Mouse (Mus musculus) CD8-positive naive resting alpha-beta T cell, adult 2 months (primary cell): ENCODE data around the gene Twnk.
"Not testable (repeated sequence)": the region's sequence is repeated elsewhere in the genome, so short reads cannot be mapped to it uniquely, and the experiment has no call there.

ENCODE experiments used
- DNase-seq, 2 experiments: peaks; one replicate each; pipeline ENCODE4 v3.0.0; 2022; ENCODE audit warnings: low read depth in 2 of 2, low spot score in 2 of 2

Gene Twnk

DNA sequence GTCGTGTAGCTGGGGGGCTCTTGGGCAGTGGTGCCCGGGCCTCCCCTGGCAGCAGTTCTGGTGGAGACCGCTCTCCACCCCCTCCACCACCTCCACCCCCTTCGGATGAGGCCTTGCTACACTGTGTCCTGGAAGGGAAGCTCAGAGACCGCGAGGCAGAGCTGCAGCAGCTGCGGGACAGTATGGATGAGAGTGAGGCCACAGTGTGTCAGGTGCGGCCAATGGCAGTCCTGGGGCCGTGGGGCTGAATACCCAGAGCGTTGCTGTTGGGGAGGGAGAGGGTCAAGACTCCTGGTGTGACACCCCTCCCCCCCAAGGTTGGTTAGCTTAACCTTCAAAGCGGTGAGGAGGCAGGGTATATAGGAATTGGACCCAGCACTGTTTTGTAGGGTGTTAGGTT lies 18.5 kb downstream of the Twnk start:
- no peak for DNase-seq

DNA sequence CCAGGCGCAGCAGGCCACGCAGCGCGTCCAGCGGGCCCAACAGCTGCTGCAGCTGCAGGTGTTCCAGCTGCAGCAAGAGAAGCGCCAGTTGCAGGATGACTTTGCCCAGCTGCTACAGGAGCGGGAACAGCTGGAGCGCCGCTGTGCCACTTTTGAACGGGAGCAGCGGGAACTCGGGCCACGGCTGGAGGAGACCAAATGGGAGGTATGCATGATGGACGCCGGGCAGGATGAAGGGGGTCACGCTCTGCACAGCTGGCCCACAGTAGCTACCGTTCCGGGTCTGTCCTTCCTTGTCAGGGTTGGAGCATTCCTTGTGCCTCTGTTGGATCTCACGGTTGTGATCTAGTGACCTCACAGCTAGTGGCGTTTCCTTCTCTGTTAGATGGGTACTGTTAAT lies 19.3 kb downstream of the Twnk start:
- DNase-seq: no peak

- no peak for DNase-seq
Measured at GRCm38 (mm10) chr19:45025937-45026568, 20.6 kb downstream of the Twnk start.

DNA sequence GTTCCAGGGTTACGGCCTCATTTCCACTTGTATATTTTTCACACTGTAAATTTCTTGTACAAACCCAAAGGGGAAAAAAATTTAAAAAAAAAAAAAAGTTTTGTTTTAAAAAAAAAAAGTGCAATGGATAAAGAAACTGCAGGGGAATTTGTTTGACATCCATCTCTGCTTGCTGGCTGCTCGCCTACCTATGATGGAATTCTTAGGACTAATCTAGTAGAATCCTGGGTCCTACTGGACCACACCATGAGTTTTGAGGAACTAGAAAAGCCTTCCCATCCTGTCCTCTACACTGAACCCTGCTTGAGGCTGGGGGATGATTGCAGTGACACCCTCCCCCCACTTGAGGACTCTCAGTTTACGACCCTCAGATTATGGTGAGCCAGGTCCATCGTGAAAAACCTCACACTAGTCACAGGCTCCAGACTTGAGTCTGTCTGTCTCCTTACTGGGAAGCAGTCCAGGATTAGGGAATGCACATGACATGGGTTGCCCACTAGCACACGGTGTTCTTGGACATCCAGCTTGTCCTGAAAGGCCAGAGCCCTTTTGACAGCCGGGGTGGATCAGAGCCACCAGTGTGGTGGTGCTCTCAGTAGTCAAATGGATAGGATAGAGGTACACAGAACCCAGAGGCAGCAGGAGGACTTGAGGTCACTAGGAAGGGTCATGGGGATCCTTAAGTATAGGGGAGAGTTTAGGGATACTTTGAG lies 21.7 kb downstream of the Twnk start:
- no peak for DNase-seq

GRCm38 (mm10) chr19:45027848-45028247 lies 22.4 kb downstream of the Twnk start:
- no peak for DNase-seq

DNA sequence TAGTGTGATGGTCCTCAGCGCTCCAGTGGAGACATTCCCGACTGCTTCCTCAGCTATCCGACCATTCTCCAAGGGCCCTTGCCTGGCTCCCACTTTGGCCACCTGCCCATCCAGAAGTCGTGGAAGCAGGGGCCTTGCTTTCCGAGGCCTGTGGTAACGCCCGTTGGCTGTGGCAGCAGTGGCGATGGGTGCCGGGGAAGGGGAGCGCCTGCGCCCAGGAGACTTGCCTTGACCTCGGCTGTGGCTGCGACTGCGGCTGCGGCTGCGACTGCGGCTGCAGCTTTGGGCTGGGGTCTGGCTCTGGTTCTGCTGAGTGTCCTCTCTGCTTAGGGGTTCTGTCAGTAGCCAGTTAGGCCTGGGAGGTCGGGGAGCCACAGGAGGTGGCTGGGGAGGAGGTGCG lies 23.3 kb downstream of the Twnk start:
- no peak for DNase-seq

DNA sequence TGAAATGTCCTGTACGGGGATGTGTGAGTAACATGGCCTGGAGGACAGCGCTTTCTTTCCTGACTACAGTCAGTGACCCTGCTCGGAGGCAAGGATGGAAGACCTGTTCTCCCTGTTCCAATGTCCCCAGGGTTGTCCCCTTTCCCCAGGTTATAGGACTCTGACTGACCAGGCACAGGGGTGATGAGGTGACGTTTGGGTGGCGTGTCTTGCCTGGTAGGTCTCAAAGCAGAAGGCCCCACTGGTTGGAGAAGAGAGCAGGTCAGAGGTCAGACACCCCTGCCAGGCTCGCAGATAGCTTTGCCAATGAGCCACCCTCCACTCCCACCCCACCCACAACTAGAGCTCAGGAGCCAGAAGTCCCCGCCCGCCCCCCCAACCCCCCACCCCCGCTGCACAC lies 24.1 kb downstream of the Twnk start:
- DNase-seq: no peak

GRCm38 (mm10) chr19:45030111-45030510 lies 24.6 kb downstream of the Twnk start:
- DNase-seq: peak; percentile 60 to 68

- peak; percentile 61 to 66 for DNase-seq
Measured at GRCm38 (mm10) chr19:45030746-45031693, 25.6 kb downstream of the Twnk start.

GRCm38 (mm10) chr19:45031780-45032179 lies 26.3 kb downstream of the Twnk start:
- DNase-seq: peak in 1 of 2 experiments; percentile 67

GRCm38 (mm10) chr19:45032570-45033332 lies 27.3 kb downstream of the Twnk start:
- DNase-seq: no peak

DNA sequence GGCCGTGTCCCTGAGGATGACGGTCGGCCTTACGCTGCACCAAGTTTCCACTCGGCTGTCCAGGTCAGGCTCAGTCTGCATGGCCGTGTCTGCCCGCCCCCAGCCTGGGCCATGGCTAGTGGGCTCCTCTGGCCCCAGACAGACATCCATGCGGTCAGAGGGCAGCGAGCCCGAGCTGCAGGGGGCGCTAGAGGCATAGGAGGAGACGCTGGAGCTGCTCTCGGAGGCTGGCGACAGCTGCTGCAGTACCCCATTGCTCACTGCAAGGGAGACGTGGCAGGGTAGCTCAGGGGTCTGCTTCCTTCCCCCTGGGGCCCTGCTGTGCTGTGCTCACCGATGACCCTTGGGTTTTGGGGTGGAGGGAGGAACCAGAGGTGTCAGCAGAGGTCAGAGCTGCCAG lies 31.4 kb downstream of the Twnk start:
- DNase-seq: no peak

DNA sequence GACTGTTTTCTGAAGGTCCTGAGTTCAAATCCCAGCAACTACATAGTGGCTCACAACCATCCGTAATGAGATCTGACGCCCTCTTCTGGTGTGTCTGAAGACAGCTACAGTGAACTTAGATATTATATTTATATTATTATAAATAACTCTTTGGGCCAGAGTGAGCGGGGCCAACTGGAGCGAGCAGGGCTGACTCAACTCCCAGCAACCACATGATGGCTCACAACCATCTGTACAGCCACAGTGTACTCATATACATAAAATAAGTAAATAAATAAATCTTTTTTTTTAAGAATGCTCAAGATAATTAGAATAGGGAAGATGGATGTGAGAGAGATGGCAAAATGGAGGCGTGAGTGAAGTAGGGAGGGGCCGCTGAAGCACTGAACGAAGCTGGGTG lies 32.7 kb downstream of the Twnk start:
- not testable (repeated sequence) for DNase-seq

- DNase-seq: no peak
Measured at GRCm38 (mm10) chr19:45040214-45040613, 34.8 kb downstream of the Twnk start.

DNA sequence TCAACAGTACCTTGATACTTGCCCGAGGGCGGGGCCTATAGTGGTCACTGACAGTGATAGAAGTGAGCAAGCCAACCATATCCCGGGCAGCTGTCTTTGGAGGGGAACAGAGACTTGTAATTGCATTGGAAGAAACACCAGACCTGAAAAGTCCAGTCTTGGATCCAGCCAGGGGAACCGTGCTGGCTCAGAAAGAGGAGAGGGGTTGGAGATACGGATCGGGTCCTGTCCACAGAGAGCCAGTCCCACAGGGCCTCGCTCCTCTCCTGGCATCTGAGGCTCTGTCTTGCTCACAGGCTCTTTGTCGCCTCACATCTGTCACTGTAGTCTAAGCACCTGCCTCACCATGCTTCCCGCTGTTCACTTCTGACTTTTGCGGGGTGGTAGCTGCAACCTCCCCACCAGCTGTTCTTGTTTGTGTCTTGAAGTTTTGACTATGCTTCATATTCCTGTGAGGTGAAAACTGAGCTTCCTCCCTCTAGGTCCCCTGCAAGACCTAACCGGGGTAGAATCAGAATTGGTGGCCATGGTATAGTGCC lies 39.0 kb downstream of the Twnk start:
- no peak for DNase-seq

DNA sequence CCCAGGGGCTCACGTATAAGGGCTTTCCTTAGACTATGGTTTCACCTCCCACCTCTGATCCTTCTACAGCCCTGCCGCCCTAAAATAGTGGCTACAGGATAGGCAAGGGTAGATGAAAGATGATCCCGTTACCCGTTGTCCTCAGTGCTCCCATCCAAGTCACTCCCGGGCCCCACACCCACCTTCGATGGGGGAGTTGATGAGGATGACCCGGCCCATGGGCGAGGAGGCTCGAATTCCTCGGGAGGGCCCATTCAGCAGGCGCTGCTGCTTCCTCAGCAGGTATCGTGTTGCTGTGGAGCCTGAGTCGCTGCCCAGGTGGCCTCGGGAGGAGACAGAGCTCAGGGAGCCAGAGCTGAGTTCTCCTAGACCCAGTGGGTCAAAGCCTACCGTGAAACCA lies 39.8 kb downstream of the Twnk start:
- no peak for DNase-seq

DNA sequence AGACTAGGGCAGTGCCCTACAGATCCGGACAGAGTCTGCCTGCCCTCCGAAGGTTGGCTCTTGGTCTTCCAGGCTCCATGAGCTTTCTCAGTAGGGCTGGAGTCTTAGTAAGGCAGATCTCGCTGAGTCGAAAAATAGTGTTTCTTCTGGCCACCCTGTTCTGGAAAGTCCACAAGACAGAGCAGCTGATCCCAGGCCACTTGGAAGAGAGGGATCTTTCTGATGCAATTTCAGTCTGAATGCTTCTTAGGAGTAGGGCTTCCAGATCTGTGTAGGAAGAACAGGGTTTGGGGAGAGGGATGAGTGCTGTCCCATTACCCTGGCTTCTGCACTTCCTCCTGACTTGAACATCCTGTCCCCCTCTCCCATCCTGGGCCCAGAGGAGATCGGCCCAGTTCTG lies 40.2 kb downstream of the Twnk start, which contains the start of gene Pdzd7:
Pdzd7 (minus strand) TSS at position 67 of the 400 bp plus-strand sequence.
- DNase-seq: no peak

DNA sequence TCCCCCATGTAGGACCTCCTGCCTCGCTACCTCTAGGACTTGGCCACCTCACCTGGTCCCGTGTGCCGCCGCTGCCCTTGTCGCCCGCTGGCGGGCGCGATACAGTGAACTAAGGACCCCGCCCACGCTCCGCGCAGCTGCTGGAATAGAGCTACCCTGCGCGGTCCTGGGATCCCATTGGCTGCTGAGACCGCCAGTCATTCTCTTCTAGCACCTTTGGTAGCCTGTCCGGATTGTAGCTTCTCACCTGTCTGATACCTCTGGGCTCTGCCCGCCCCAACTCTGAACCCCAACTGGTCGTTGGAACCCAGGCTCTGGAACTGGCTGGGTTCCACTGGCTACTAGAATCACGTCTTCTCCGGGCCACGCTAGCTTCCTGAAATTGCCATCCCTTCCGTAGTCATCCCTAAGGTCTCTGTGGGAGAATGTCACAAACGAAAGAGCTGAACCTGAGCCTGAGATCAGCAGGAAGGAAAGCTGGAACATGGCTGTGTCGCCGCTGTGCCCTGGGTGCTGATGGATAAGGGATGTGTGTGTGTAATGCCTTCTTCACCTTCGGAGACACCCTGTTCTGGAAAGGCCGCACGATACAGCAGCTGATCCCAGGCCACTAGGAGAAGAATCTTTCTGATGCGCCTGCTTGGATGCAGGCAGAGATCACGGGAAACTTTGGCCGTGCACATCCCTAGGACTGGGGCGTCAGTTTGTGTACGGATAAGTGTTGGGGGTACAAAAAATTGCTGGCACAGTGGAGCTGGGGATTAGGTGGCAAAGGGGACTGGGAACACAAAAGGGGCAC lies 41.3 kb downstream of the Twnk start:
- peak in 1 of 2 experiments; percentile 42 for DNase-seq

GRCm38 (mm10) chr19:45047417-45047934 lies 42.0 kb downstream of the Twnk start, which contains the start of gene Sfxn3:
TSS of gene Sfxn3 (plus strand) at chr19:45047503.
- DNase-seq: peak; percentile 81 to 90
